Mouse (Mus musculus) kidney, embryonic 16.5 days (tissue): ENCODE measurements at regions not wholly inside any gene's neighbourhood (a gene's known extent, or its start where the extent isn't known, plus 50 kb on each side); places are given as distances from the start of the nearest gene placed in this dataset.

Experiments
- ATAC-seq: fragments of 200-750 bp; cut with Nextera tagmentation; 2 replicates; pipeline ENCODE4 v1.8.0; 2017; ENCODE audit warnings: moderate TSS enrichment; ENCODE audit not compliant: low FRiP score, low TSS enrichment
- H3K27ac ChIP-seq: fragments of 300-500 bp; sonication (generic); 2 replicates; pipeline ENCODE4 v1.5.1; 2014; ENCODE audit warnings: low read length
- H3K27me3 ChIP-seq: fragments of 300-500 bp; sonication (generic); 2 replicates; pipeline ENCODE4 v1.6.1; 2014; ENCODE audit warnings: low read length, control low read depth, mixed read lengths; ENCODE audit not compliant: insufficient read depth
- H3K36me3 ChIP-seq: fragments of 300-500 bp; sonication (generic); 2 replicates; pipeline ENCODE4 v1.6.1; 2014; ENCODE audit warnings: low read length, control low read depth, mixed read lengths; ENCODE audit not compliant: insufficient read depth
- H3K4me1 ChIP-seq: fragments of 300-500 bp; sonication (generic); 2 replicates; pipeline ENCODE4 v1.6.1; 2014; ENCODE audit warnings: low read length, control low read depth, mixed read lengths; ENCODE audit not compliant: insufficient read depth
- H3K4me2 ChIP-seq: fragments of 300-500 bp; sonication (generic); replicated peaks from 2 replicates; pipeline ENCODE4 v1.6.1; 2014; ENCODE audit warnings: low read depth, low read length
- H3K4me3 ChIP-seq: fragments of 300-500 bp; sonication (generic); 2 replicates; pipeline ENCODE4 v1.5.1; 2014; ENCODE audit warnings: mild to moderate bottlenecking, low read length
- H3K9ac ChIP-seq: fragments of 300-500 bp; sonication (generic); replicated peaks from 2 replicates; pipeline ENCODE4 v1.6.1; 2014; ENCODE audit warnings: low read length
- H3K9me3 ChIP-seq: fragments of 300-500 bp; sonication (generic); 2 replicates; pipeline ENCODE4 v1.6.1; 2016; ENCODE audit warnings: low read length, control low read depth
- WGBS: fragments of 180-500 bp; shearing (Covaris S2); extraction: QIAGEN DNeasy Blood & Tissue Kit; methylation state at CpG from one replicate; pipeline ENCODE4 v1.1.7; 2014; 5-methylcytosine and 5-hydroxymethylcytosine counted together

DNA sequence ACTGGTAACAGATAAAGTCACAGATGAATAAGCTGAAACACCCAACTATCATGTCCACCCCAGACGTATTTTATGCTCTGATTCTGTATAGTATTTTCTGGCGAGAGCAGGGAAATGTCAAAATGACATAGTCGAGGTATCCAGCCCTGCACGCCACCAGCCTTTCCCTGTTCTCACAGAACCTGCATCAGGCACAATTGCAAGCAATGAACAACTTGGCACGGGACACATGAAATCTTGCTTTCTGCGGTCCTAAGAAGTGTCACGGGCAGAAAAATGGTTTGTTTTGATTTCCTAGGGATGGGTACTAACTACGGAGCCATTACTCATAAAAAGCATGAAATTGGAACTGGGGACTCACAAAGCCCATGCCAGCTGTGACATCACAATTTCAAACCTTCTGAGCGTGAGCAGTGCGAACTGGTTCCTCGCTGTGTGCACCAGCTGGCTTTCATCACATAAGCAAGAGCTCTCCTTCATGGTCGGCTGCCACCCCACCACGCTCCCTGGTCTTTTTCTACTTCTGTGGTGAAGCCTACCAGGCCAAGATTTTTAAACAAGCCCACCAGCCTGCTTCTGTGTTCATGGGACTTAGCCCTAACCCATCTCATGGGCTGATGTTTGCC lies 117.6 kb upstream of the Fat1 start:
- peak; percentile 78 for ATAC-seq
- H3K4me2 ChIP-seq: peak overlapping the region; percentile 37; the same call in 1 of the 2 replicates
- 27% methylated on average over 13 of the region's 13 CpGs for WGBS
- no peak overlapping the region for H3K27ac ChIP-seq
- H3K9ac ChIP-seq: no peak overlapping the region
- H3K9me3 ChIP-seq: no peaks in the 10 kb centered on the region
- H3K27me3 ChIP-seq: no peaks in the 10 kb centered on the region
- no peak overlapping the region for H3K4me3 ChIP-seq
- H3K4me1 ChIP-seq: peaks cover 5% of the 10 kb centered on the region; the same call in 1 of the 2 replicates
- H3K36me3 ChIP-seq: no peaks in the 10 kb centered on the region

DNA sequence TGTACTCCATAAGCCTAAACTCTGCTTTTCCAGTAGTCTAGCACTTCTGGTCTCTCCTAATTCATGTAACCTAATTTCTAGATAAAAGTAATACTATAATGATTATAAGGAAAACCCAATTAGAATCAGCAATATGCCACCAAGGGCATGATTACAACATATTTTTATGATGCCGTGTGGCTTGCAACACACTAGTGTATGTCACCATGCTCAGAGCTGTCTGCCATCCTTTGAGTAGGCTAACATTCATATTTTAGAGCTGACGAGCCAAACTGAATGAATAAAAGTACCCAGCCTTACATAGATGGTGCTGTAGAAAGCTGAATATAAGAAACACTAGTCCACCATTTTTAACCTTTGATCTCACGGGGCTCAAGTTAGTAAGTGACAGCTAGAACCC lies 116.0 kb upstream of the Fat1 start:
- no peak overlapping the region for H3K4me3 ChIP-seq
- no peak overlapping the region for H3K27ac ChIP-seq
- H3K36me3 ChIP-seq: no peaks in the 10 kb centered on the region
- no peak overlapping the region for H3K4me2 ChIP-seq
- peaks cover 5% of the 10 kb centered on the region; the same call in 1 of the 2 replicates for H3K4me1 ChIP-seq
- H3K27me3 ChIP-seq: no peaks in the 10 kb centered on the region
- H3K9me3 ChIP-seq: peaks cover 12% of the 10 kb centered on the region; the same call in 1 of the 2 replicates
- no peak for ATAC-seq
- WGBS: 91% methylated on average over 3 of the region's 3 CpGs
- H3K9ac ChIP-seq: no peak overlapping the region

DNA sequence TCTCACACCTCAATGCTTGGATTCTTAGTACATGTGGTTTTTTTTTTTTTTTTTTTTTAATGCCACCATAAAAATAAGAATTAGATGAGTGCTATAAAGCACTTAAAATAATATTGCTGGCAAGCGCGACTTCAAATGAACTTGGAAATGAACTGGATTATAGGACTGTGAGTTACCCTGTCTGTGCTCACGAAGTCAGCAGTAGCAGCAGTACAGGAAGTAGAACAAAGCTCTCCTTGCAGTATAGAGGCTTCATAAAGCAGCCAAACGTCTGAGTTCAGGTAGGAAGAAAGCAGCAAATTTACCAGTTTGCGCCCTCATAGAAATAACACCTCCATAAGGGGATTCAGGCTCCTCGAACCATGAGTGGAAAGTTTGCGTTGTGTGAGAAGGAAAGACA lies 115.6 kb upstream of the Fat1 start:
- H3K9me3 ChIP-seq: peaks cover 12% of the 10 kb centered on the region; the same call in 1 of the 2 replicates
- H3K4me3 ChIP-seq: no peak overlapping the region
- no peak overlapping the region for H3K27ac ChIP-seq
- H3K9ac ChIP-seq: no peak overlapping the region
- no peaks in the 10 kb centered on the region for H3K36me3 ChIP-seq
- H3K4me2 ChIP-seq: no peak overlapping the region
- H3K27me3 ChIP-seq: no peaks in the 10 kb centered on the region
- ATAC-seq: no peak
- H3K4me1 ChIP-seq: peaks cover 5% of the 10 kb centered on the region; the same call in 1 of the 2 replicates
- 83% methylated on average over 7 of the region's 7 CpGs for WGBS

- ATAC-seq: peak; percentile 63; the same call in 1 of the 2 replicates
- 87% methylated on average over 6 of the region's 6 CpGs for WGBS
Measured at GRCm38 (mm10) chr8:44825183-44825757, 110.0 kb upstream of the Fat1 start.

GRCm38 (mm10) chr8:44826936-44827335 lies 108.3 kb upstream of the Fat1 start:
- ATAC-seq: peak; percentile 61; the same call in 1 of the 2 replicates
- H3K4me2 ChIP-seq: peak overlapping the region; percentile 33
- no peaks in the 10 kb centered on the region for H3K27me3 ChIP-seq
- H3K4me1 ChIP-seq: peaks cover 7% of the 10 kb centered on the region
- 0 out of 2 replicates have a peak overlapping the region, but pooled peaks have one; percentile 18 for H3K27ac ChIP-seq
- no peak overlapping the region for H3K4me3 ChIP-seq
- no peak overlapping the region for H3K9ac ChIP-seq
- peaks cover 12% of the 10 kb centered on the region; the same call in 1 of the 2 replicates for H3K9me3 ChIP-seq
- no peaks in the 10 kb centered on the region for H3K36me3 ChIP-seq
- 40% methylated on average over 13 of the region's 13 CpGs for WGBS

More at GRCm38 (mm10) chr8:44825183-44825757, 110.0 kb upstream of the Fat1 start:
- H3K27me3 ChIP-seq: no peaks in the 10 kb centered on the region
- H3K36me3 ChIP-seq: no peaks in the 10 kb centered on the region
- H3K4me1 ChIP-seq: peaks cover 7% of the 10 kb centered on the region
- H3K4me2 ChIP-seq: no peak overlapping the region
- H3K9me3 ChIP-seq: peaks cover 12% of the 10 kb centered on the region; the same call in 1 of the 2 replicates
- H3K4me3 ChIP-seq: no peak overlapping the region
- no peak overlapping the region for H3K27ac ChIP-seq
- H3K9ac ChIP-seq: no peak overlapping the region

GRCm38 (mm10) chr8:44828026-44828425 lies 107.2 kb upstream of the Fat1 start:
- Histone ChIP-seq H3K4me1 (peaks cover 7% of the 10 kb centered on the region), H3K27ac (no peak overlapping the region), H3K36me3 (no peaks in the 10 kb centered on the region), H3K4me3 (no peak overlapping the region), H3K4me2 (no peak overlapping the region), H3K9me3 (peaks cover 11% of the 10 kb centered on the region; the same call in 1 of the 2 replicates), H3K9ac (no peak overlapping the region), H3K27me3 (no peaks in the 10 kb centered on the region)
- ATAC-seq: no peak
- WGBS: 85% methylated on average over 3 of the region's 3 CpGs

- no peak for ATAC-seq
- Histone ChIP-seq H3K27me3 (no peaks in the 10 kb centered on the region), H3K9me3 (no peaks in the 10 kb centered on the region; the same call in 1 of the 2 replicates), H3K9ac (no peak overlapping the region), H3K4me2 (no peak overlapping the region), H3K36me3 (no peaks in the 10 kb centered on the region), H3K27ac (no peak overlapping the region), H3K4me1 (peaks cover 16% of the 10 kb centered on the region), H3K4me3 (no peak overlapping the region)
- 80% methylated on average over 8 of the region's 8 CpGs for WGBS
Measured at GRCm38 (mm10) chr8:44838431-44838830, 96.8 kb upstream of the Fat1 start.

DNA sequence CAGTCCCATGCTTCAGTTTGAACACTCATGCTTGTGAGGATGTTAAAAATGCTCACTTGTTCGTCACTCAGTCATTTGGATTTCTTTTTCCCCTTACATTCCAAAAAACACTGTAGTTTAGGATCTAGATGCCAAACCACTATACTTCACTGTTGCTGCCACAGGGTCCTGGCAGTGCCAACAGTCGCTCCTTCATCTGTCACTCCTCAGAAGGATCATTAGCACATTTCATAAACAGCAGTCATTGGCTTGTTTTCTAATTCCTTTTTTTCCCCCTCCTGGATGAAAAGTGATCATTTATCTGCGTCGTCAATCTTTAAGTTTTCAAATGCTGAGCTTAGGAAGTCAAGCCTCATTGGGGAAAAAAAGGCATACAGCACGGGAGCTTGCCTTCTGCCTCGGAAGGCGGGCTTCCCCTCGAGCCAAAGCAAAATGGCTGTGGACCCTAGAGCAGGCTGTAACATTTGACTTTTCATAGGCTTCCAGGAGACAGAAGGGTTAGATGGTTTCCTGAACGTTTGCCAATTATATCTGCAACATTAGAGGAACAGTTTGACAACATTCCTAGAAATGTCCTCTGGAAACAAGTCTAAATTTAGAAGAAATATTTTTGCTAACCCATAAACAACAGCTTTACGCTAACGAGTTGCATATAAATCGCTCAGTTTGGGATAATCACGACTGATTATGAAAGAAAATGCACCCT lies 95.6 kb upstream of the Fat1 start:
- Histone ChIP-seq H3K4me1 (peaks cover 16% of the 10 kb centered on the region), H3K9ac (no peak overlapping the region), H3K36me3 (no peaks in the 10 kb centered on the region), H3K27ac (no peak overlapping the region), H3K27me3 (no peaks in the 10 kb centered on the region), H3K4me2 (no peak overlapping the region), H3K4me3 (no peak overlapping the region), H3K9me3 (no peaks in the 10 kb centered on the region; the same call in 1 of the 2 replicates)
- ATAC-seq: no peak
- WGBS: 63% methylated on average over 13 of the region's 13 CpGs

GRCm38 (mm10) chr8:44840646-44841045 lies 94.6 kb upstream of the Fat1 start:
- Histone ChIP-seq H3K9me3 (no peaks in the 10 kb centered on the region; the same call in 1 of the 2 replicates), H3K4me2 (no peak overlapping the region), H3K27me3 (no peaks in the 10 kb centered on the region), H3K9ac (no peak overlapping the region), H3K4me3 (no peak overlapping the region), H3K36me3 (no peaks in the 10 kb centered on the region), H3K4me1 (peaks cover 16% of the 10 kb centered on the region), H3K27ac (no peak overlapping the region)
- 31% methylated on average over 3 of the region's 3 CpGs for WGBS
- peak; percentile 19; the same call in 1 of the 2 replicates for ATAC-seq
